Mouse (Mus musculus): Measurements from ENCODE around the gene Metrnl. TPM values are rescaled to one million over a fixed set of nuclear protein-coding genes. Genes with fewer than 3 reads are reported as not detected.

Gene Metrnl
- polyA plus RNA-seq, 1 experiment from 2014 or later, result 29.4 TPM

- 84% methylated on average over 2 of the region's 2 CpGs for WGBS
- no peaks in the 10 kb centered on the region for H3K36me3 ChIP-seq (ENCODE audit: control insufficient read depth, insufficient read depth, low read length)
- no peaks in the 10 kb centered on the region for H3K9me3 ChIP-seq (ENCODE audit: control insufficient read depth, low read length)
- DNase-seq (ENCODE audit: low spot score), result no peak
- ATAC-seq (replicated peaks; ENCODE audit: low FRiP score, low TSS enrichment, low read depth), result no peak
- no peak overlapping the region for H3K4me3 ChIP-seq (ENCODE audit: low read depth, low read length)
- no peaks in the 10 kb centered on the region for H3K4me1 ChIP-seq (replicated peaks; ENCODE audit: control insufficient read depth, insufficient read depth, low read length)
- no peak overlapping the region for H3K27ac ChIP-seq (ENCODE audit: low read depth)
- H3K27me3 ChIP-seq (replicated peaks; ENCODE audit: control insufficient read depth, insufficient read depth, low read length), result no peaks in the 10 kb centered on the region
- H3K9ac ChIP-seq (ENCODE audit: low read length), result no peak overlapping the region
- H3K4me2 ChIP-seq (ENCODE audit: low read length), result no peak overlapping the region
Observed at GRCm38 (mm10) chr11:121726625-121727024, 25.3 kb downstream of the Metrnl start.

GRCm38 (mm10) chr11:121734184-121734583 lies 32.8 kb downstream of the Metrnl start:
- Histone ChIP-seq H3K9me3 (ENCODE audit: control insufficient read depth, low read length) (no peaks in the 10 kb centered on the region), H3K27ac (ENCODE audit: low read depth) (no peak overlapping the region), H3K36me3 (ENCODE audit: control insufficient read depth, insufficient read depth, low read length) (no peaks in the 10 kb centered on the region), H3K9ac (ENCODE audit: low read length) (no peak overlapping the region), H3K27me3 (replicated peaks; ENCODE audit: control insufficient read depth, insufficient read depth, low read length) (no peaks in the 10 kb centered on the region), H3K4me2 (ENCODE audit: low read length) (no peak overlapping the region), H3K4me3 (ENCODE audit: low read depth, low read length) (no peak overlapping the region), H3K4me1 (replicated peaks; ENCODE audit: control insufficient read depth, insufficient read depth, low read length) (peaks cover 5% of the 10 kb centered on the region; the same call in 1 of the 2 replicates)
- DNase-seq (ENCODE audit: low spot score) (no peak), ATAC-seq (replicated peaks; ENCODE audit: low FRiP score, low TSS enrichment, low read depth) (no peak)
- WGBS, result 73% methylated on average over 1 of the region's 1 CpGs

GRCm38 (mm10) chr11:121734892-121735291 lies 33.5 kb downstream of the Metrnl start:
- no peak overlapping the region for H3K4me2 ChIP-seq (ENCODE audit: low read length)
- H3K9ac ChIP-seq (ENCODE audit: low read length), result no peak overlapping the region
- no peaks in the 10 kb centered on the region for H3K9me3 ChIP-seq (ENCODE audit: control insufficient read depth, low read length)
- no peak for ATAC-seq (replicated peaks; ENCODE audit: low FRiP score, low TSS enrichment, low read depth)
- no peaks in the 10 kb centered on the region for H3K36me3 ChIP-seq (ENCODE audit: control insufficient read depth, insufficient read depth, low read length)
- no peak overlapping the region for H3K27ac ChIP-seq (ENCODE audit: low read depth)
- no peak for DNase-seq (ENCODE audit: low spot score)
- no peak overlapping the region for H3K4me3 ChIP-seq (ENCODE audit: low read depth, low read length)
- 28% methylated on average over 1 of the region's 1 CpGs for WGBS
- no peaks in the 10 kb centered on the region for H3K27me3 ChIP-seq (replicated peaks; ENCODE audit: control insufficient read depth, insufficient read depth, low read length)
- H3K4me1 ChIP-seq (replicated peaks; ENCODE audit: control insufficient read depth, insufficient read depth, low read length), result peaks cover 5% of the 10 kb centered on the region; the same call in 1 of the 2 replicates

GRCm38 (mm10) chr11:121738616-121739015 lies 37.3 kb downstream of the Metrnl start:
- H3K27ac ChIP-seq (ENCODE audit: low read depth), result no peak overlapping the region
- no peak for ATAC-seq (replicated peaks; ENCODE audit: low FRiP score, low TSS enrichment, low read depth)
- no peak for DNase-seq (ENCODE audit: low spot score)
- H3K27me3 ChIP-seq (replicated peaks; ENCODE audit: control insufficient read depth, insufficient read depth, low read length), result no peaks in the 10 kb centered on the region
- H3K36me3 ChIP-seq (ENCODE audit: control insufficient read depth, insufficient read depth, low read length), result no peaks in the 10 kb centered on the region
- H3K4me1 ChIP-seq (replicated peaks; ENCODE audit: control insufficient read depth, insufficient read depth, low read length), result peaks cover 11% of the 10 kb centered on the region; the same call in 1 of the 2 replicates
- no peak overlapping the region for H3K4me3 ChIP-seq (ENCODE audit: low read depth, low read length)
- H3K9me3 ChIP-seq (ENCODE audit: control insufficient read depth, low read length), result no peaks in the 10 kb centered on the region
- 46% methylated on average over 3 of the region's 3 CpGs for WGBS
- H3K4me2 ChIP-seq (ENCODE audit: low read length), result no peak overlapping the region
- no peak overlapping the region for H3K9ac ChIP-seq (ENCODE audit: low read length)

GRCm38 (mm10) chr11:121740906-121741305 lies 39.6 kb downstream of the Metrnl start:
- 29% methylated on average over 1 of the region's 1 CpGs for WGBS

GRCm38 (mm10) chr11:121741433-121741832 lies 40.1 kb downstream of the Metrnl start:
- Histone ChIP-seq H3K4me1 (replicated peaks; ENCODE audit: control insufficient read depth, insufficient read depth, low read length) (peaks cover 6% of the 10 kb centered on the region; the same call in 1 of the 2 replicates), H3K9me3 (ENCODE audit: control insufficient read depth, low read length) (no peaks in the 10 kb centered on the region), H3K27ac (ENCODE audit: low read depth) (no peak overlapping the region), H3K9ac (ENCODE audit: low read length) (no peak overlapping the region), H3K4me2 (ENCODE audit: low read length) (no peak overlapping the region), H3K36me3 (ENCODE audit: control insufficient read depth, insufficient read depth, low read length) (no peaks in the 10 kb centered on the region), H3K4me3 (ENCODE audit: low read depth, low read length) (no peak overlapping the region), H3K27me3 (replicated peaks; ENCODE audit: control insufficient read depth, insufficient read depth, low read length) (no peaks in the 10 kb centered on the region)
- ATAC-seq (replicated peaks; ENCODE audit: low FRiP score, low TSS enrichment, low read depth), result peak; percentile 86
- WGBS, result 64% methylated on average over 1 of the region's 1 CpGs
- no peak for DNase-seq (ENCODE audit: low spot score)

More at GRCm38 (mm10) chr11:121740906-121741305, 39.6 kb downstream of the Metrnl start:
- peaks cover 6% of the 10 kb centered on the region; the same call in 1 of the 2 replicates for H3K4me1 ChIP-seq (replicated peaks; ENCODE audit: control insufficient read depth, insufficient read depth, low read length)
- DNase-seq (ENCODE audit: low spot score) (no peak), ATAC-seq (replicated peaks; ENCODE audit: low FRiP score, low TSS enrichment, low read depth) (peak; percentile 40)
- no peak overlapping the region for H3K4me3 ChIP-seq (ENCODE audit: low read depth, low read length)
- H3K27me3 ChIP-seq (replicated peaks; ENCODE audit: control insufficient read depth, insufficient read depth, low read length), result no peaks in the 10 kb centered on the region
- H3K9ac ChIP-seq (ENCODE audit: low read length), result no peak overlapping the region
- no peaks in the 10 kb centered on the region for H3K36me3 ChIP-seq (ENCODE audit: control insufficient read depth, insufficient read depth, low read length)
- no peaks in the 10 kb centered on the region for H3K9me3 ChIP-seq (ENCODE audit: control insufficient read depth, low read length)
- no peak overlapping the region for H3K27ac ChIP-seq (ENCODE audit: low read depth)
- no peak overlapping the region for H3K4me2 ChIP-seq (ENCODE audit: low read length)

- no peak overlapping the region for H3K27ac ChIP-seq (ENCODE audit: low read depth)
- ATAC-seq (replicated peaks; ENCODE audit: low FRiP score, low TSS enrichment, low read depth), result no peak
- 82% methylated on average over 1 of the region's 1 CpGs for WGBS
Observed at GRCm38 (mm10) chr11:121743113-121743512, 41.8 kb downstream of the Metrnl start.

GRCm38 (mm10) chr11:121743915-121744628 lies 42.7 kb downstream of the Metrnl start:
- Histone ChIP-seq H3K4me2 (ENCODE audit: low read length) (no peak overlapping the region), H3K27ac (ENCODE audit: low read depth) (no peak overlapping the region), H3K27me3 (replicated peaks; ENCODE audit: control insufficient read depth, insufficient read depth, low read length) (no peaks in the 10 kb centered on the region), H3K9ac (ENCODE audit: low read length) (no peak overlapping the region), H3K36me3 (ENCODE audit: control insufficient read depth, insufficient read depth, low read length) (no peaks in the 10 kb centered on the region), H3K9me3 (ENCODE audit: control insufficient read depth, low read length) (no peaks in the 10 kb centered on the region), H3K4me1 (replicated peaks; ENCODE audit: control insufficient read depth, insufficient read depth, low read length) (peaks cover 6% of the 10 kb centered on the region; the same call in 1 of the 2 replicates), H3K4me3 (ENCODE audit: low read depth, low read length) (no peak overlapping the region)
- DNase-seq (ENCODE audit: low spot score) (no peak), ATAC-seq (replicated peaks; ENCODE audit: low FRiP score, low TSS enrichment, low read depth) (no peak)

More at GRCm38 (mm10) chr11:121743113-121743512, 41.8 kb downstream of the Metrnl start:
- Histone ChIP-seq H3K4me2 (ENCODE audit: low read length) (no peak overlapping the region), H3K4me1 (replicated peaks; ENCODE audit: control insufficient read depth, insufficient read depth, low read length) (peaks cover 6% of the 10 kb centered on the region; the same call in 1 of the 2 replicates), H3K9me3 (ENCODE audit: control insufficient read depth, low read length) (no peaks in the 10 kb centered on the region), H3K27me3 (replicated peaks; ENCODE audit: control insufficient read depth, insufficient read depth, low read length) (no peaks in the 10 kb centered on the region), H3K36me3 (ENCODE audit: control insufficient read depth, insufficient read depth, low read length) (no peaks in the 10 kb centered on the region), H3K9ac (ENCODE audit: low read length) (no peak overlapping the region), H3K4me3 (ENCODE audit: low read depth, low read length) (no peak overlapping the region)
- no peak for DNase-seq (ENCODE audit: low spot score)

Data from intestine, embryonic 14.5 days (tissue).